Mouse (Mus musculus): ENCODE results near the gene Fam120a.

DNA sequence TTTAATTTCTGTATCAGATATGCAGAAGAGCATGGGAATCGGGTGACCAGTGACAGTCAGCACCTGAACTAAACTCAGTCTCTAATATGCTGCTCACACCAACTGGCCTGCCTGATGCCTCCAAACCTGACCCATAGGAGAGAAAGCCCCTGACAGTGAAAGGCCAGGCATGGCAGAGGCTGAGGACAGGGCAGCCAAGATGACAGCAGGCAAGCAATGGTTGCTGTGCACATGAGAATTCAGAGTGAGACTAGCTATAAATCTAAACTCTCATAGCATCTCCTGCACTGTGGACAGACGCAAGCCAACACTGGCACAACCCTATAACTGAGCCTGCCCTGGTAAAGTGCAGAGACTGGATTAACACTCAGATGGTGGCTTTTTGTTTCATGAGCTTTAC is 117.5 kb downstream of the Fam120a start:
- TF ChIP-seq POLR2A (IDR thresholded peaks at IDR 0.05; ENCODE audit: insufficient read length, low read depth) (no peak), TCF12 (IDR thresholded peaks at IDR 0.05; ENCODE audit: insufficient read depth, poor library complexity, severe bottlenecking) (no peak), CEBPB (IDR thresholded peaks at IDR 0.05; ENCODE audit: insufficient read depth, poor library complexity, severe bottlenecking) (no peak), POLR2AphosphoS2 (IDR thresholded peaks at IDR 0.05; ENCODE audit: insufficient read length, low read depth) (no peak), USF1 (IDR thresholded peaks at IDR 0.05; ENCODE audit: low read depth) (no peak), REST (IDR thresholded peaks at IDR 0.05; ENCODE audit: insufficient read depth, insufficient read length) (no peak)

All from myocyte (in vitro differentiated cells).